Mouse (Mus musculus) left cerebral cortex, postnatal 4 days (tissue): ENCODE measurements around the gene Psmc1. TPM values are rescaled to one million over a fixed set of nuclear protein-coding genes. Genes with fewer than 3 reads are reported as not detected.

Source experiments
- DNase-seq: peaks from one replicate; pipeline ENCODE4 v3.0.0-alpha.2; 2022
- intact Hi-C: fragments of 180-260 bp; cut with DNase I; formaldehyde crosslinking; loops from one replicate; pipeline ENCODE4 v1.15.1; 2025
- total RNA-seq, 2 experiments: library from RNA; stranded (reverse); gene quantifications; 2 replicates each; pipeline ENCODE4 v1.2.3; 2021

The Psmc1 gene
- total RNA-seq: 100 to 1,000 TPM; 184 to 191 TPM

DNA sequence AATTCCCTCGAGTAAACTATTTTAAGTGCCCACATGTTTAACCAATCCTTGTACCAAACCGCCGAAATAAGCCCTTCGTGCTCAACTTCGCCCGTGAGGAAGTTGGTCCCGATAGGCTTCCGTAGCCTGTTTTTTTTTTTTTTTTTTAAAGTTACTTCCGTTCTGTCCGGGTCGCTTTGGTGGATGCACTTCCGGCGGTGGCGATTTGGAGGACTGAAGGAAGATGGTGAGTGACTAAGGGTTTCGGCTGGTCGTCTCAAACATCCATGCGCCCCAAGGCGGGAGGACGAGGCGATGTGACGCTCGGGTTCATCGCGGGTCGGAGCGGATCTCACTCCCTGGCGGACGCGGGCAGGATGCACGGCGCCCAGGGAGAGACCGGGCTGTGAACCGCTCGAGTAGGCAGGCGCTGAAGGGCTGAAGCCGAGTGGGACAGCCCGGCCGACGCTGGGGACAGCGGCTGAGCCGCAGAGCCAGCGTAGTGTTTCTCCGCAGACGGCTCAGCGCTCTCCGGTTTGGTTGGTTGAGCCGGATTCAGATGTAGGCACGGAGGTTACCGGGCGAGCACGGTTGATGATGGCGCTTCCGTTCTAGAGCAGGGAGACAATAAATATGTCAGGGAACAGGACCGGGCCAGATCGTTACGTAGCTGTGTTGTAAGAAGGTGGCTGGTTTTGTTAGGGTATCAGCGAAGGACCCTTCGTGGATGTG, at the start of gene Psmc1:
Gene Psmc1, plus strand, starts transcription at position 169 of the 711 bp plus-strand sequence.
- intact Hi-C loops: loop anchor here (5.0 to 10.0 kb wide), 2 partner anchors 143 to 1025 kb away; no protein-coding TSS in a partner anchor
- peak; percentile 81 for DNase-seq

DNA sequence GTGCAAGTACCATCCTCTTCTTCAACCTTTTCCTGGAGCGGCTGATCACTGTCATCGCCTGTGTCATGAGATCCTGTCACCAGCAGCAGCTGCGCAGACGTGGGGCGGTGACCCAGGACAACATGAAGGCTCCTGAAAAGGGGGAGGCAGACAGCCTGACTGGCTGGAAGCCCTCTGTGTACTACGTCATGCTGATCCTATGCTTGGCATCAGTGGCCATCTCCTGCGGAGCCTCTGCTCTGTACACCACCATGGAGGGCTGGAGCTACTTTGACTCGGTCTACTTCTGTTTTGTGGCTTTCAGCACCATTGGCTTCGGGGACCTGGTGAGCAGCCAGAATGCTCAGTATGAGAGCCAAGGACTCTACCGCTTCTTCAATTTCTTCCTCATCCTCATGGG, 48.9 kb upstream of the Psmc1 start:
- peak; percentile 24 for DNase-seq
- intact Hi-C loops: no loop called here

DNA sequence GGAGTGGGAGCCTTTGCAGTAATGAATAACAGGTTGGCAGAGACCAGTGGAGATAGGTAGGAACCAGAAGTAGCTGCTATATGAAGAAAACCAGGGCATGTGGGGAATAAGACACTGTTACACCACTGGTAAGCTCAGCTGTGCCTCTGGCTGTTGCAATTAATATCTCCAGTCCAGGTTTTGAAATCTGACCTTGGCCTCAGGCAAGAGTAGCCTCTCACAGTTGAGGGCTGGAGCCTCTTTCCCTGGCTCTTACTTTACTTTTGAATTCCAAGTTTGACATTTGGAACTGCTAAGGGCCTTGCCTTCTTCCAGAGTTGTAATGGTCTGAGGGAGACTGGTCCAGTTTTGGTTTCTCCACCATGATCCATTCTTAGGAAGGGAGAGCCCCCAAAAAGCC, 48.1 kb upstream of the Psmc1 start:
- intact Hi-C loops: no loop called here
- no peak for DNase-seq

DNA sequence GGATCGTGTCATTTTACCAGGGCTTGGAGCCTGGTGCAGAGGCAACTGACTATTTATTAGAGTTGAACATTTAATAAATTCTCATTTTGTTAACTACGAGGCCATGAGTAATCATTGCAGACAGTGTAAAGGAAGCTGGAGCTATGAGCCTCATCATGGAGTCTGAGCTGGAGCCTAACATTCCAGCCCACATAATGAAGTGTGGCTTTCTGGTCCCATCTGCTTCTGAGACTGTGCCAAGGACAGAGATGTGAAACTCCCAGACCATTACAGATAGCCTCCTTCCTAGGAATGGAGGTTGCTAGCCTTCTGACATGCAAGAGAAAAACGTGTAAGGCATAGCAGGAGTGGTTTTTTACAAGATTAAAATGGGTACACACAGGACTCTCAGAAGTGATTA, 47.4 kb upstream of the Psmc1 start:
- intact Hi-C loops: no loop called here
- DNase-seq: no peak

DNA sequence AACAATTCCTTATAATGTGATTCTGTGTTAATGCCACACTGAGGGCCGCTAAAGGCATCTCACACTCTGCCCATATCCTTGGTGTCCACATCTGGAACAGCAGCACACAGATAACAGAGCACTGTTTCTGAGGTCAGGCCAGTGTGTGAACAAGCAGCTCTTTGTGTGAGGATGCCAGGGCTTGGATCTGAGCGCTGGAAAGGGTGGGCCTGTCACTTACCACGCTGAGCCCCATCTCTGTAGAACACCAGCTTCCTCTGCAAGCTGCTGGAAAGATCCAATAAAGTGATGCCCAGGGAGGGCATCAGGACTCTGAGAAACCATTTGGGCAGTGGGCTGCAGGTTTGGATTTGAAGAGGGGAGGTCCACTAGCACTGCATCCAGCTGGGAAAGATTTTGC, 44.8 kb upstream of the Psmc1 start:
- intact Hi-C loops: no loop called here
- no peak for DNase-seq

DNA sequence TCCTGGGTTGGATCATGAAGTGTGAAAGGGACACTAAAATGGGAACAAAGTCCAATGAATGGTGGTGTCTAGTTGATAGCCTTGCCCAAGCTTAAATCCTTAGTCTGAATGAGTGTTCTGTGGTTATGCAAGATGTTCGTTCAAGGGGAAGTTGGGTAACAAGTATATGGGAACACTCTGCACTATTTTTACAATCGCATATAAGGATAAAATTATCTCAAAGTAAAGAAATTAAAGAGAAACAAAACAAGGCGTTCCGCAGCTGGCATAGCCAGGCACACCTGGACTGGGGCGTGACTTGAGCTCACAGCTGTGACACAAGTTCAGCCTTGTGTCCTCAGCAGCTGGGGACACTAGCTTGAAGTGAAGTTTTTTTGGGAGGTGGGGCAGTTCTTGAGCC, 42.5 kb upstream of the Psmc1 start:
- DNase-seq: no peak
- intact Hi-C loops: no loop called here

DNA sequence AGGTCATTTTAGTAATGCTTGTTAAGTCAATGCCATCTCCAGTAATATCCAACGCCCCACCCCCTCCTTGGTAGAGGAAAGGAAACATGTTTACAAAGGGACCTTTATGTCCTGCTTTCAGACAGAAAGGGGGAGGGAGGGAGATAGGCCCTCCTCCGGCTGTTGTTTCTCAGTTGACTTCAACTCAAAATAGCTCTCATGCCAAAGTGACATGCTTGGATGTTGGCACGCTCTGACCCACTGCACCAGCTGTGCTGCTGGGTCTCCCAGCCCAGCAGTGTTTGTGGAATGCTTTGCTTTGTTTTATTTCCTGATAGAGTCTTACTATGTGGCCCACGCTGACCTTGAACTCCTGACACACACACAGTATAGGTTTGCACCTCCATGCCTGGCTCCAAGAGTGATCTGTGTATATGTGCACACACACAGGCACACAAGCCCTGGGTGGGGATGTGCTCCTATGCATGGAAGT, 36.7 kb upstream of the Psmc1 start:
- intact Hi-C loops: no loop called here

DNA sequence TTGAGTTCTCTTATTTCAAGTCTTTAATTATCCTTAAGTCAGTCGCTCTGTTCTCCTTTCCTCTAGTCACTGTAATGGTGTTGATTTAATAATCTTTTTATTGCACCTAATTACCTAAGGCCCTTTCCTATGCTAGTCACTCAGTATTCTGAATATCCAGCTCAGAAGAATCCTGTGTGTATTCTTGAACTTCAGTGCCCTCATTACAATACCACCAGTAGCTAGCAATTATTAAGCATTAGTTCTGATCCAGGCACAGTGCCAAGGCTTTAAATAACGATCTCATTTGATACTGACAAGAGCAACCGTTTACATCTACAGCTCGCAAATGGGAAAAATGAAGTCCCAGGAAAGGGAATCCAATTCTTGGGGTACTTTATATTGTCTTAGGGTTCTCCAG, 34.2 kb upstream of the Psmc1 start:
- no peak for DNase-seq

More for the DNA sequence above, 36.7 kb upstream of the Psmc1 start:
- peak; percentile 36 for DNase-seq

DNA sequence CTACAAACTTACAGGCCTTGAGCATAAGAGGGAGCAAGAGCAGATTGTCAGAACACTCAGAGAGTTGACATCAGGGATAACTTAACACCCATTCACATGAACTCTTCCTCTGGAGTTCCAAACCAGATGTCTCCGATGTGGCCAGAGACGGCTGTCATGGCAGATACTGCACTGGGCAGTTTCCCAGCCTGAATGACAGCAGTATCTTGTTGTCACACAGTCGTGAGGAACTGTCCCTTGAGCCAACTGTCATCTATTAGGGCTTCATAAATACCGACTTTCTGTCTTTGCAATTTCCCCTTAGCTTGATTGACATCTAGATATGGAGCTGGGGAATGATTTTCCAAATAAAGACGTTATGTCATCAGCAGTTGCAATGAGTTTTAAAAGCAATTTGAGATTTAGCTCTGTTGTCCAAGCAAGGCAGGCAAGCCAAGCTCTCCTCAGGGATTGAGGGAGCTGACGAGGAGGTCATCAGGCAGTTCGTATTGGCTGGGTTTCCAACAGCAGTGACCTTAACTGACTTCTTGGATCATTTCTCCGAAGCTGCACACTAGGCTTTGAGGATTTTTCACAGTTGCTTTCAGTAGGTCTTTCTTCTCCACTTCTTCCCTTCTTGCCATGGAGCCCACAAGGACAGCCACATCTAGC, 30.2 kb upstream of the Psmc1 start:
- intact Hi-C loops: no loop called here
- DNase-seq: no peak

More for the DNA sequence above, 34.2 kb upstream of the Psmc1 start:
- intact Hi-C loops: no loop called here

DNA sequence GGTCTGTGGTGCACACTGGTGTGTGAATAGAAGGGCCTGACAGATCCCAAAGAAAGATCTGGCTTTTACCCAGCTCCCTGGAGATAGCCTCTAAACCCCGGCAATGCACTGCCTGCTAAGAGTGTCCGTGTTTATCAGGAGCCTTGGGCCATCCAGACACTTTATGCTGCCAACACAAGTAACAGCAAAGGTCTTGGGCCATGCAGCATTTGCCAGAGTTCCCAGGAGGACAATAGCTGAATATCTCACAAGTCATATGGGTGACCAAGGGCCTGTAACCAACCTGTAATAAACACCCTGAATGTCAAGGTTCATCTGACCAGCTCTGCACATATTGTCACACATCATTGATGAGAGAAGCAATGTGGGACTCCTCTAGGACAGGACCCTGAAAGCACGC, 21.9 kb upstream of the Psmc1 start:
- DNase-seq: no peak
- intact Hi-C loops: no loop called here

DNA sequence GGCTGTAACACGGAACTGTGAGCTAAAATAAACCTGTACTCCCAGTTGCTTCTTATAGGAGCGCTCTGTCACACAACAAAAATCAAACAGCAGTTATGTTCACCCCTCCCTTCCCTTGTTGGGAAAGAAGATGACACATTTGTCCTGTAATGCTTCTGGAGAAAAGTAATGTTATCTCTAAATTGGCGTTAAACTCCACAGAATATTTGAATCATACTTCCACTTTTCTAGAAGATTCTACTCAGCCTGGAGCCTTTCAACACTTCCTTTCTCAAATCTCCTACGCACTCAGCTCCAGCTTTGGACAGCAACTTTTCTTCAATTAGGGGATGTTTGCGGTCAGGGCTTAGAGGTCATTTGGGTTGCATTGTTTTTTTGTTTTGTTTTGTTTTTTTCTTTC, 20.7 kb upstream of the Psmc1 start:
- intact Hi-C loops: no loop called here
- no peak for DNase-seq

DNA sequence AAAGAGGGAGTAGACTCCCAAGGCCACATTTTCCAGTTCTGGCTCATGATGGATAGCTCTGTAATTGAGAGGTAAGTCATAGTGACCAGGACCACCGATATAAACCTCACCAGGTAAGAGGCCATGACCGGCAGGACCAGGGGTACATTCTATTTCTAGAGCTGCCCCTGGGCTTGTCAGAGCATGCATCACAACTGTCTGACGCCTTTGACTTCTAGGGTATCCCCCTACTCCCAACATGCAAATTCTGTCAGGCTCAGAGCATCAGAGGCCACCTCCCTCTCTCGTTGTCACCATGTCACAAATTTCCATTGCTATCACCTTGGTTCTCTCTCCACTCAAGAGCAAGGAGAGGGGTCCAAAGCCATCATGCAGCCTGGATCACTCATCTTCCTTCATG, 19.2 kb upstream of the Psmc1 start:
- intact Hi-C loops: no loop called here
- no peak for DNase-seq

DNA sequence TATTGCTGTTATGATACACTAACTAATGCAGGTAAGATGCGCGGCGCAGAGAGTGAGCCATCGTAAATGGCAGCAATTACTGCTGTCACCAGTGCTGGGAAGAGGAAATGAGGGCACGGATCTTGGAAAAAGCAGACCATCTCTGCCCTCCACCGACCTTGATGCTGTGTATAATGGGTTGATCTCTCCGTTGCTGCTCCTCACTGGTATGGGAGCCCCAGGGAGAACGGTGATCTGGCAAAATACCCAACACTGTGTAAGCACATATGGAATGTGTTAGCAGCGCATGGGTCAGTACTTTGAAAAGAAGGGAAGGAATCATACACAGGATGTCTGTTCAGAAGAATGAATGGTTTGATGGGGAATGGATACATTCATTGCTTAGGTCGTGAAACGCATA, 16.9 kb upstream of the Psmc1 start:
- no peak for DNase-seq
- intact Hi-C loops: no loop called here

DNA sequence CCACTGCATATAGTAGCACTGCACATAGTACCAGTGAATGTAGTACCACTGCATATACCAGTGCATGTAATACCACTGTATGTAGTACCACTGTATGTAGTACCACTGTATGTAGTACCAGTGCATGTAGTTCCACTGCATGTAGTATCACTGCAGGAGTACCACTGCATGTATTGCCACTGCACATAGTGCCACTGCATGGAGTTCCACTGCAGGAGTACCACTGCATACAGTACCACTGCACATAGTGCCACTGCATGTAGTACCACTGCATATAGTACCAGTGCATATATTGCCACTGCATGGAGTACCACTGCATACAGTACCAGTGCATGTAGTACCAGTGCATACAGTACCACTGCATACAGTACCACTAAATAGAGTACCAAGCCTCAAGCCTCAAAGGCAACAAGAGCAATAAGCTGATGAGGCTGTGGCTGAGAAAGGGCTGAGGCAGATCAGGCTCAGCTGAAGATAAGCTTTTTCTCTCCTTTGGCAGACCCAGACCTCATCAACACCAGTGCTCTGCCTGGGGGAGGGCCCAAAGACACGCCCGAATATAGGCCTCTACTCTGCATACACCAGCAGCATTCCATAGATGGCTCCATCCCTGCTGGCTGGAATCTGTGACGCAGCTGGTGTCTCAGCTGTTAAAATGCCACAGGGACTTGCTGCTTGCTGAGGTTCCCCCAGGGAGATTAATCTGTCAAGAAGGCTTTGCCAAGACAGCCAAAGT, 9.8 kb upstream of the Psmc1 start:
- no peak for DNase-seq
- intact Hi-C loops: loop anchor here (10.0 kb wide), 1 partner anchor 1015 kb away; no protein-coding TSS in a partner anchor

DNA sequence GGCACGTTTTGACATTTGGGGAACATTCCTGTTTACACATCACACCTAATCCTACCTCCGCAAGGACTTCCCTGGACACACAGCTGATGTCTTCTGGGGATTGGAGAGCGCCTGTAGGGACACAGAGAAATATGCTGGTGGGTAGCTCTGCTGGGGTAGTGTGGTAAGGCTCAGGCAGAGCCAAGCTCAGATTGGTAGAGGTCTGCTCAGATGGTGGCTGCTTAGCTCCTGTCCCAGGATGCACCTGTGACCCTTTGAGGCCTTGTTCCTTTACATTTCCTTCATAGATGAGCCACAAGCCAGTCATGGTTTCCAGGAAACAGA, 9.3 kb upstream of the Psmc1 start:
- DNase-seq: no peak
- intact Hi-C loops: loop anchor here (10.0 kb wide), 1 partner anchor 1016 kb away; no protein-coding TSS in a partner anchor

DNA sequence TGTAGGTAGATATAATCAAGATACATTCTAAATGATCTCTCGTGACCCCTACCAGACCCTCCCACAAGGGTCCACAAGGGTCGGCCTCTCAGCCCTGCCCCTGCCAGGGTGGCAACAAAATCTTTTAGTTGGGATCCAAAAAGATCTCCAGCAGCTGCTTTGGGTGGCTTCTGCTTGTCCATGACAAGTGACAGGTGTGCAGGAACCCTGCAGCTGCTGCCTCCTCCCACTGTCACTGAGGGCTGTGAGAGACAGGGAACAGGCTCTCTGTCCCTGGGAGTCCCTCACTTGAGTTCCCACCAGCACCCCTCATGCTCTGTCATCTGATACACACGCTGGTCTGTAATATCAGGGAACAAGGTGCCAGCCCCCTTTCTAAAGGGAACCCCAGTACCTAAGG, 8.3 kb upstream of the Psmc1 start:
- DNase-seq: no peak
- intact Hi-C loops: loop anchor here (2.0 to 10.0 kb wide), 2 partner anchors 199 to 1017 kb away; no protein-coding TSS in a partner anchor

DNA sequence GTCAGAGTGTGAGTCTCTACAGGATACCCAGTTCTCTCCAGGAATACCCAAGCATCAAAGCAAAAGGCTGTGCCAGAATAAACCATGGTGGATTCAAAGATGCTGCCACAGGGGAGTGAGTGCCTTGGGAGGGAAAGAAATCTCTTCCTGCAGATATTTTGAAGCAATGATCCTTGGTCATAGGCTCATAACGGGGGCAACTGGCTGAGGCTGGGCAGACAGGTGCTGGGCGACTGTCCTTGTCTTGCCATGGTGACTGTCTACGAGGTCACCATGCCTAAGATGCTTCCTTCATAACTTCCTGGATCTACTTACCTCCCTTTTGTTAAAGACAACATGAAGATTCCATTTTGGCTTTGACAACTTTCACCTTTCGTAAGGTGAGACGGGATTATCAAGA, 5.4 kb upstream of the Psmc1 start:
- intact Hi-C loops: loop anchor here (10.0 kb wide), 1 partner anchor 1020 kb away; no protein-coding TSS in a partner anchor
- DNase-seq: no peak

DNA sequence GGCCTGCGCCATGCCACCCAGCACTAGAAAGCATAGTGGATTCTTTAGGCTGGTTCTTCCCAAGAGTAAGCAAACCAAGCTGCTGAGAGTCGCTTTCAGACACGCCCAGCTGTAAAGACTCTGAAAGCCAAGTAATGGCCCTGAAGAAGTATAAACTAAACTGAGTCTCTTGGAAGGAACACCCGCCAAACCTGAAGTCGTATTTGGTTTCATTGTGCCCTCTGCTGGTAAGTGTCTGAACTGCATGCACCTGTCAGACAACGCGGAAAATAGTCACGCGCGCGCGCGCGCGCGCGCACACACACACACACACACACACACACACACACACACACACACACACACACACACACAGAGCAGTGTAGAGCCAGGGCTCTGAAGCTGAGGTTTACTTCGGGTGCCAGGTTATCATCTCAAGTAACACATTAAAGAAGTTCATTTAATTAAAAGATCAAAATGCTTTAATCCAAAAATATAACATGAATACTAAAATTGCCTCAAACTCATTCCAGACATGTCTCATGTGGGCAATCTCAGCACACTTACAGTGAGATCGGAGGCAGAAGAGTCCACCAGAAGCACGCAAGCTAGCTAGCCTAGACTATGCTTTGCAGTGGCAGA, 3.6 kb upstream of the Psmc1 start:
- intact Hi-C loops: loop anchor here (5.0 to 10.0 kb wide), 2 partner anchors 139 to 1022 kb away; no protein-coding TSS in a partner anchor
- peak; percentile 83 for DNase-seq

DNA sequence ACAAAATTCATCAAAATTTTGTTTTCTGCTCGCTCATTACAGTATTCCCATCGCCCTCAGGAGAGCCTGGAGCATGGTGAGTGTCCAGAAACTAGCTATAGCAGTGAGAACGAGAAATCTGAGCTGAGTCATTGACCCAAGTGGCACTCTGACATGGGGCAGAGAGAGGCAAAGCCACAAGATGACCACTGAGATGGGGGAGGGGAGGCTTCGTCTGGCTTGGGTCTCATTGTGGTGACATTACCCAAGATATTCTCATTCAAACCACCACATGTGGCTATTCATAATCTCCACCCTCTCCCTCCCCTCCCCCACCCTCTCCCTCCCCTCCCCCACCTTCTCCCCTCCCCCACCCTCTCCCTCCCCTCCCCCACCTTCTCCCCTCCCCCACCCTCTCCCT, 2.5 kb upstream of the Psmc1 start:
- DNase-seq: no peak
- intact Hi-C loops: loop anchor here (5.0 to 10.0 kb wide), 2 partner anchors 140 to 1023 kb away; no protein-coding TSS in a partner anchor

DNA sequence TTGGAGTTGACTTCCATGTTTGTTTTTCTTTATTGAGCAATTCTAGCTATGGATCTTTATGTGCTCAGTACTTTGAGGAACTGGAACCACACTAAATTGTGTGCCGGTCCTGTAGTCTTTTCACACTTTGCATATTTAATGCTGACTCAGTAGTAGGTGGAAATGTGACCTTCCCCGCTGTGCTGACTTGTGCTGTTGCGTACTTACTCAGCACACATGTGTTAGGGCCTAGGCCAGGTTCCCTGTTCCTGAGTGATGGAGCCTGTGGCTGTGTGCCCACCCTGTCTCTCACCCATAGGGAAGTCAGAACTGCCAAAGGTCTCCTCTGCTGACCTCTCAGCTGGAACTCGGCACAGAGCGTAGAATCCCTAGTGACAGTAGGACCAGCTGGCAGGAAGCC, 6.0 kb downstream of the Psmc1 start:
- intact Hi-C loops: no loop called here
- DNase-seq: no peak

DNA sequence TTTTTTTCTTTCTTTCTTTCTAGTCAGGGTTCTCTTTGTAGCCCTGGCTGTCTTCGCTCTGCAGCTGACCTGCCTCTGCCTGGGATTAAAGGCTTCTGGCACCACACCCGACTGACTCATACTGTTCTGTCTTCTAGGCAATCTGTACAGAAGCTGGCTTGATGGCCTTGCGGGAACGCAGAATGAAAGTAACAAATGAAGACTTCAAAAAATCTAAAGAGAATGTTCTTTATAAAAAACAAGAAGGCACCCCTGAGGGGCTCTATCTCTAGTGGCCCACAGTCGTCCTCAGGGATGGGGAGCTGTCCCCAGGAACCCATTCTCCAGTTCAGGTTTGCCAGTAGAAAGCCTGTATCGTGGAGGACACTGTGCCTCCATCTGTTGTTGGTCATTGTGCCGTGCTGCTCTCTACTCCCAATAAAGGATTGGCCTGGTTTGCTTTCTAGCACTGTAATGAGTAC, 13.0 kb downstream of the Psmc1 start:
- DNase-seq: no peak
- intact Hi-C loops: no loop called here
